ENCODE assay signal across 8 mouse cellular contexts in genomic region chr12:46568665-46569064, GRCm38 (mm10).
"Had no signal": no experiment of that assay in that cellular context is flagged by ENCODE, and none has a peak within 500 bp of the region (broad histone marks: within the 10 kb centered on the region; RNA-seq: fewer than 3 reads in every experiment).

No protein-coding gene starts in this region.

- DNase-seq: lung, adult 18-20 months; lung, embryonic 14.5 days; lung, postnatal 10 days; lung, postnatal 4 days; midbrain, embryonic 14.5 days; thymus, adult 18-20 months; thymus, postnatal 14 days; thymus, postnatal 36 days had no signal
